Mouse (Mus musculus): Measurements from ENCODE around the gene Rxfp2.

Gene Rxfp2

GRCm38 (mm10) chr5:150036918-150037317 is 18.4 kb downstream of the Rxfp2 start:
- no peak for DNase-seq (ENCODE audit: extremely low spot score, low spot score)

GRCm38 (mm10) chr5:150044533-150044932 is 26.1 kb downstream of the Rxfp2 start:
- DNase-seq (ENCODE audit: extremely low spot score, low spot score): no peak

- no peak for DNase-seq (ENCODE audit: extremely low spot score, low spot score)
Observed at GRCm38 (mm10) chr5:150046438-150046837, 28.0 kb downstream of the Rxfp2 start.

DNA sequence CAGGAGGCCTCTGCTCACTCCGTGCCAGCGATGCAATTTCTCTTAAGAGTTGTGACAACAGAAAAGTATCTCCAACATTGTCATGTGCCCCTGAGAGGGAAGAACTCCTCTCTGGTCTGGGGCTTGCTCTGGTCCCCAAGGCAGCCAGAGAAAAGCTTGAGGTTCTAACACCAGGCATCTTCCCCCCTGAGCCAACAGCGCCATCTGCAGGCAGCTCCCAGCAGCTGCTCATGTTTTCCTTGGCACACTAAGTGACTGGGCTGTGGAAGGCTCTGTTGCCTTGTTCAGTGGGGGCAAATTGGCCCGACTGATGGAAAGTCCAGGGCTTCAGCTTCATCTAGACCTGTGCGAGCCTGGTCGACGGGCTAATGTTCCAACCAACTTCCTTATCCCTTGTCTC is 31.5 kb downstream of the Rxfp2 start:
- peak; percentile 26 for DNase-seq (ENCODE audit: extremely low spot score, low spot score)

GRCm38 (mm10) chr5:150051828-150052227 is 33.4 kb downstream of the Rxfp2 start:
- peak; percentile 47 for DNase-seq (ENCODE audit: extremely low spot score, low spot score)

- no peak for DNase-seq (ENCODE audit: extremely low spot score, low spot score)
Observed at GRCm38 (mm10) chr5:150053294-150053693, 34.8 kb downstream of the Rxfp2 start.

GRCm38 (mm10) chr5:150053956-150054355 is 35.5 kb downstream of the Rxfp2 start:
- DNase-seq (ENCODE audit: extremely low spot score, low spot score): no peak

DNA sequence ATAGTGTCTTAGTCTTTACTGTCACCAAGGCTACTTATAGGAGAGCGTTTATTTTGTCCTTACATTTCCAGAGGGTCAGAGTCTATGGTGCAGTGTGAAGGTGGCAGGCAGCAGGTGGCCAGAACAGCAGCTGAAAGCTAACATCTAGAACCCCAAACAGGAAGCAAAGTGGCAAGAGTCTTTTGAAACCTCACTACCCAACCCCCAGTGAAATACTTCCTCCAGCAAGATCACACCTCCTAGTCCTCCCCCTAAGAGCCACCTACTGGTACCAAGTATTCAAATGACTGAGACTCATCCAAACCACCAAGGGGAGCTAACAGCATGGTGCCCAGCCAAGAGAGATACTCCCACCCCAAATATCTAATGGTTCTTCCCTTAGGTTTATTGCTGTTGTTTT is 36.8 kb downstream of the Rxfp2 start:
- no peak for DNase-seq (ENCODE audit: extremely low spot score, low spot score)

DNA sequence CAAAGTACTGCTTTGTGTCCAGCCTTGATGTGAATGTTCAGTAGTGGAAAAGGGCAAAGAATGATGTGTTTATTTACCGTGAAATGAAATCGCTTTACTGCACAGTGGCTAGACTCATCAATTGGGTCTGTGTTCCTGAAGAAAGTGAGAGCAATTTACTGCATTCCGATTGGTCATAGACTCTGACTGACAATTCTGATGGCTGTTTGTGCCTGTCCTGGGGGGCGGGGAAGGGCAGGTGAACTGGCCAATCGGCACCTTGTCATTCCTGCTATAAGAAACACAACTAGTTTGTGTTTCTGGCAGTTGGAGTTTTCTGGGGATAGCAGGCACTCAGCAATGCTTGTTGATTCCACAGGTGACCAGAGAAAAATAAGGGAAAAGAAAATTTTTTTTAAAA is 37.6 kb downstream of the Rxfp2 start:
- DNase-seq (ENCODE audit: extremely low spot score, low spot score): no peak

- no peak for DNase-seq (ENCODE audit: extremely low spot score, low spot score)
Observed at GRCm38 (mm10) chr5:150058845-150059244, 40.4 kb downstream of the Rxfp2 start.

DNA sequence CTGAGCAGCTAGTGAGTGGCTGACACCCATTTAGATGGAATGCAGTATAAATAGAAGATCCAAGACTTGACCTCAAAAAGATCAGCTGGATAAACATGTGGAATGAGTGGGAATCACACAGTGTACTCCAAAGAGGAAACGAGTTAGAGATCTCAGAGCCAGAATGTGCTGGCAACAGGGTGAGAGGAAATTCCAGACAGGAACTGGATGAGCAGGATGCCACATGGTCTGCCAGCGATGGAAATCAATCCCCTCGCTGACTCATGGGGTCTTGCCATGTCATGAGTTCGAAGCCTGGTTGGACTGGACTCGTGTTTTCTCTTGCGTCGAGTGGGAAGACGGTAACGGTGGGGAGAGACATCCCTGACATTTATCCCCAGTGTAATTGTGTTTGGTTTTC is 41.0 kb downstream of the Rxfp2 start:
- DNase-seq (ENCODE audit: extremely low spot score, low spot score): no peak

GRCm38 (mm10) chr5:150061086-150061485 is 42.6 kb downstream of the Rxfp2 start:
- DNase-seq (ENCODE audit: extremely low spot score, low spot score): no peak

- DNase-seq (ENCODE audit: extremely low spot score, low spot score): no peak
Observed at GRCm38 (mm10) chr5:150064286-150064685, 45.8 kb downstream of the Rxfp2 start.

GRCm38 (mm10) chr5:150070086-150070485 is 51.6 kb downstream of the Rxfp2 start:
- DNase-seq (ENCODE audit: extremely low spot score, low spot score): no peak

DNA sequence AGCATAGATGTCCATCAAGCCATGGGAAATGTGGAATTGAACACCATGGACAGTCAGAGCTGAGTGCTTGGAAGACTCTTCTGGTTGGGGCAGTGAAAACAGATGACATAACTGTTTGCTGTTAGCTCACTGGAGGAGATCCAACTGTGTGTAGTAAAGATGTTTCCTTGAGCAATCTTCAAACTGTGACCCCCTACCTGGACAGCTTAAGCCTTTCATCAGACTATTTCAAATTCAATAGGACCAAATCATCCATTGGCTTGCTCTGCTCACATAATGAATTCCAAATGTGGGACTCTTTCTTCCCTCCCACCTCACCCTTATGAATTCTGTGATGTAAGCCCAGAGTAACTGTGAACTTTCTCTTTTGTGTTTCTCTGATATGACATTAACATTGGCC is 53.3 kb downstream of the Rxfp2 start:
- DNase-seq (ENCODE audit: extremely low spot score, low spot score): no peak

- peak; percentile 45 for DNase-seq (ENCODE audit: extremely low spot score, low spot score)
Observed at GRCm38 (mm10) chr5:150079866-150080797, 61.7 kb downstream of the Rxfp2 start.

DNA sequence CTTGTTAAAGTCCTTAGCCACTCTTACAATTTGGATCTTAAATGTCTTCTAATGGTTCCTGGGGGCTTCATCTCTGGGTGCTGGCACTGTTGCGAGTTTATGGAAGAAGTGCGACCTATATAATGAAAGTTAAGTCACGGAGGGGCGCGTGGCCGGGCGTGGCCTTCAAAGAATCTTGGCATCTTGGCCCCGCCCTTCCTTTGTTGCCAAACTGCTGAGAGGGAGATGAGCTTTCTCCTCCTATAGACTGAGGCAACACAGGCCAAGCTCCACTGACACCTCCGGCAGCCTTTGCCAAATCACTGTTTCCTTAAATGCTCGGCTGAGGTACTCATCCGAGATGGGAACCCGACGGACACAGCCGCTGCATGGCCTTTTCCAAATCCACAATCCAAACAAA is 64.2 kb downstream of the Rxfp2 start:
- DNase-seq (ENCODE audit: extremely low spot score, low spot score): no peak

- no peak for DNase-seq (ENCODE audit: extremely low spot score, low spot score)
Observed at GRCm38 (mm10) chr5:150083190-150083589, 64.7 kb downstream of the Rxfp2 start.

GRCm38 (mm10) chr5:150097620-150098019 is 79.1 kb downstream of the Rxfp2 start:
- peak; percentile 51 for DNase-seq (ENCODE audit: extremely low spot score, low spot score)

DNA sequence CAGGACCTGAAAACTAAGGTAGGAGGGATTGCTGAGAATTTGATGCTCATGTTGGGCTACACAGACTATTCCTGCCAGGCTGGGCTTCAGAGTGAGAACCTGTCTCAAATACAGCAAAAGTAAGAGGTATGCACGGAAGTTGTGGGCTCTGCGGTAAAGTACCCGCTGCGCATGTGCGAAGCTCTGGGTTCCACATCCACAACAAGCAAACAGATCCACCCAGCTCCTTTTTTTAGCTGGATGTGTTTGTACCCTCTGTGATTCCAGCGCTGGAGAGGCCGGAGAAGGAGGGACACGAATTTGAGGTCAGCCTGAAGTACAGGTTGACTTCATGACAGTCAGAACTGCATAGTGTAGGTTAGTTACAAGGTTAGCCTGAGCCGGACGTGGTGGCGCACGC is 80.3 kb downstream of the Rxfp2 start:
- no peak for DNase-seq (ENCODE audit: extremely low spot score, low spot score)

GRCm38 (mm10) chr5:150101789-150102188 is 83.3 kb downstream of the Rxfp2 start:
- DNase-seq (ENCODE audit: extremely low spot score, low spot score): no peak

- no peak for DNase-seq (ENCODE audit: extremely low spot score, low spot score)
Observed at GRCm38 (mm10) chr5:150106358-150106757, 87.9 kb downstream of the Rxfp2 start.

- DNase-seq (ENCODE audit: extremely low spot score, low spot score): no peak
Observed at GRCm38 (mm10) chr5:150111236-150111635, 92.8 kb downstream of the Rxfp2 start.
